Mouse (Mus musculus): ENCODE measurements around the gene Gpt2. TPM values are rescaled to one million over a fixed set of nuclear protein-coding genes. Genes with fewer than 3 reads are reported as not detected.

Gpt2 gene
- polyA plus RNA-seq, 1 experiment from 2014 or later, result 4.6 TPM

DNA sequence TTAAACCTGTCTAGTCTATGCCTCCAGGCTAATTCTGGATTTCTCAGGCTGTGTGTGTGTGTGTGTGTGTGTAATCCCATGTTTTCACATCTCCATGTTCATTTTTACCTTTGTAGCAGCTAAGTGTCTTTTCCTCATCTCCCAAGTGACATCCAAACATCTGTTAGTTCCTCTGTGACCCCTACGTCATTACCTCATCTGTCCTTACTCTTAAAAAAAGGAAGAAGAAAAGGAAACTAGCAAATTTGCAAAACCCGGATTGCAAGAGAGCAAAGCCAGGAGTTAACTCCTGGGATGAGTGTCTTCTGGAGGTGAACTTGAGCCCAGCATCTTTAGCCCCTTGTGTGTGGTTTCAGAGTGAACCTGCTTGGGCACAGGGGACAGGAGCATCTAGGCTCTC lies 10.0 kb downstream of the Gpt2 start:
- 72% methylated on average over 2 of the region's 2 CpGs for WGBS
- no peak overlapping the region for H3K4me3 ChIP-seq (ENCODE audit: low read depth, low read length)
- H3K27me3 ChIP-seq (replicated peaks; ENCODE audit: insufficient read depth, low read length), result no peaks in the 10 kb centered on the region
- H3K9me3 ChIP-seq (ENCODE audit: low read length), result no peaks in the 10 kb centered on the region
- ATAC-seq, result no peak
- H3K4me1 ChIP-seq (ENCODE audit: insufficient read depth, low read depth, low read length), result no peaks in the 10 kb centered on the region
- H3K36me3 ChIP-seq (ENCODE audit: insufficient read depth, low read length), result no peaks in the 10 kb centered on the region
- H3K27ac ChIP-seq (ENCODE audit: low read length), result no peak overlapping the region
- DNase-seq (ENCODE audit: low spot score), result no peak
- TF ChIP-seq EP300 (IDR thresholded peaks at IDR 0.05) (no peak), CTCF (IDR thresholded peaks at IDR 0.05) (no peak)
- H3K4me2 ChIP-seq (replicated peaks; ENCODE audit: low read depth, low read length), result no peak overlapping the region
- no peak overlapping the region for H3K9ac ChIP-seq (replicated peaks; ENCODE audit: low read depth)

DNA sequence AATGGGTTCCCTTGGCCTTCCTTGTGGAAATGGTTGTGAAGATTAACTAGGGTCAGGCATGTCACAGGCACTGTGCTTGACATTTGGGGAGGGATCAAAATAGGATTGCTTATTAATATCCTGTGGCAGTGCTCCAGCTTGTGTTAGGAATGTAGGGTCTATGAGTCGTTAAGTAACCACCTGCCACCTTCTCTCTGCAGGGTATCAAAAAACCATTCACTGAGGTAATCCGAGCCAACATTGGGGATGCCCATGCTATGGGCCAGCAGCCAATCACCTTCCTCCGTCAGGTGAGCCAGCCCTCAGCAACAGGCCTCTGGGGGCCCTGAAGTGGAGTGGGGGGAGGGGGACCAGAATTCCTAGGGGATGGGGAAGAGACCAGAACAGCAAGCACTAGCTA lies 10.7 kb downstream of the Gpt2 start:
- Histone ChIP-seq H3K9ac (replicated peaks; ENCODE audit: low read depth) (no peak overlapping the region), H3K27me3 (replicated peaks; ENCODE audit: insufficient read depth, low read length) (no peaks in the 10 kb centered on the region), H3K4me1 (ENCODE audit: insufficient read depth, low read depth, low read length) (no peaks in the 10 kb centered on the region), H3K4me2 (replicated peaks; ENCODE audit: low read depth, low read length) (no peak overlapping the region), H3K36me3 (ENCODE audit: insufficient read depth, low read length) (no peaks in the 10 kb centered on the region), H3K27ac (ENCODE audit: low read length) (no peak overlapping the region), H3K4me3 (ENCODE audit: low read depth, low read length) (no peak overlapping the region), H3K9me3 (ENCODE audit: low read length) (no peaks in the 10 kb centered on the region)
- TF ChIP-seq CTCF (IDR thresholded peaks at IDR 0.05) (no peak), EP300 (IDR thresholded peaks at IDR 0.05) (no peak)
- 66% methylated on average over 3 of the region's 3 CpGs for WGBS
- no peak for ATAC-seq
- no peak for DNase-seq (ENCODE audit: low spot score)

DNA sequence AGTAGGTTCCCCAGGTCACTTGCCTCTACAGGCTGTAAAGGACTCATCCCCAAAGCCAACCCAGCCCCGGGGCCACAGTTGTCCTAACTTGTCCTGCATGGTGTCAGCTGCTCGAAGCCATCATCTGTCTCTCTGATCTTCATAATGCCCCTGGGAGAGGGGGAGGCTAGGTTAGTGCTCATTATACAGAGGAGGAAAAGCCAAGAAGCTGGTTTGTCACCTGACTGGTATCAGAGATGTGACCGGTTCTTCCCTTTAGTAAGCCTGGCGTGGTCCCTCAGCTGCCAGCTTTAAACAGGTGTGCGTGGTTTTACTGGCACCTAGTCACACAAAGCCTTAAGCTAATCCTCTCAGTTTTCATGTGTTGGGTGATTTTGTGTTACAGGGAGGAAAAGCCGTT lies 12.3 kb downstream of the Gpt2 start:
- no peak overlapping the region for H3K4me2 ChIP-seq (replicated peaks; ENCODE audit: low read depth, low read length)
- H3K27me3 ChIP-seq (replicated peaks; ENCODE audit: insufficient read depth, low read length), result no peaks in the 10 kb centered on the region
- H3K36me3 ChIP-seq (ENCODE audit: insufficient read depth, low read length), result no peaks in the 10 kb centered on the region
- H3K4me1 ChIP-seq (ENCODE audit: insufficient read depth, low read depth, low read length), result no peaks in the 10 kb centered on the region
- WGBS, result 87% methylated on average over 6 of the region's 6 CpGs
- no peak for TF ChIP-seq EP300 (IDR thresholded peaks at IDR 0.05)
- no peak for TF ChIP-seq CTCF (IDR thresholded peaks at IDR 0.05)
- no peak for DNase-seq (ENCODE audit: low spot score)
- no peak overlapping the region for H3K4me3 ChIP-seq (ENCODE audit: low read depth, low read length)
- no peak overlapping the region for H3K9ac ChIP-seq (replicated peaks; ENCODE audit: low read depth)
- ATAC-seq, result no peak
- no peak overlapping the region for H3K27ac ChIP-seq (ENCODE audit: low read length)
- no peaks in the 10 kb centered on the region for H3K9me3 ChIP-seq (ENCODE audit: low read length)

DNA sequence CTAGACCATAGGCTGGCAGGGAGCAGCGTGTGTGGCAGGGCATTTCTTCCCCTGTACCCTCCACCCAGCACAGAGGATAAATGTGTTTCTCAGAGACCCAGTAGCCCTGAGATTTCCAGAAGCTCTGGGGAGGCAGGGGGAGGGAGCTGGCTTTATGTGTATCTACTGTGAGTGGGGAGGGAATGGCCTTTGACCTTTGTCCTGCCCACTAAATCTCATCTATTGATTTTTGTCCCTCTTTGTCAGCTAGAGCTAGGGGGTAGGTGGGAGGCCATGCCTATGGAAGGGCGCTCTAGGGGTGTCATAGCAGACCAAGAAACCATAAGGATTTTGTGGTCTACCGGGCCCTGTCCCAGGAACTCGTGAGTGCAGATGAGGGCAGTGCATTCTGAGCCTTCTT lies 14.2 kb downstream of the Gpt2 start:
- Histone ChIP-seq H3K4me2 (replicated peaks; ENCODE audit: low read depth, low read length) (no peak overlapping the region), H3K4me1 (ENCODE audit: insufficient read depth, low read depth, low read length) (no peaks in the 10 kb centered on the region), H3K27ac (ENCODE audit: low read length) (no peak overlapping the region), H3K9ac (replicated peaks; ENCODE audit: low read depth) (no peak overlapping the region), H3K9me3 (ENCODE audit: low read length) (no peaks in the 10 kb centered on the region), H3K36me3 (ENCODE audit: insufficient read depth, low read length) (no peaks in the 10 kb centered on the region), H3K4me3 (ENCODE audit: low read depth, low read length) (no peak overlapping the region), H3K27me3 (replicated peaks; ENCODE audit: insufficient read depth, low read length) (no peaks in the 10 kb centered on the region)
- ATAC-seq, result no peak
- WGBS, result 90% methylated on average over 4 of the region's 4 CpGs
- no peak for DNase-seq (ENCODE audit: low spot score)
- TF ChIP-seq CTCF (IDR thresholded peaks at IDR 0.05) (no peak), EP300 (IDR thresholded peaks at IDR 0.05) (no peak)

DNA sequence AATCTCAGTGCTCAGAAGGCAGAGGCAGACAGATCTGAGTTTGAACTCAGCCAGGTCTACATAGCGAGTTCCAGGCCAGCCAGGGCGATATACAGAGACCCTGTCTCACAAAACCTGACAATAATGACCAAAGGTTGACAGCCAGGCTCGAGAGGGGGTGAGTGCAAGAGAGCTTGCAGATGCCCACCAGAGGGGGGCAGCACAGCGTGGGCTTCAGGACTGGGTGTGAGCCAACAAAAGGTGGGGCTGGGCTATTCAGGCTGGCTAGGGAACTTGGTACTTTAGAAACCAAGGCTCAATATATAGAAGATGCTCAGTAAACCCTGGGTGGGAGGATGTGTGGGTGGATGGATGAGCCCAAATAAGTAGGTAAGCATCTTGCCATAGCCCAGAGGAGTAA lies 16.3 kb downstream of the Gpt2 start:
- H3K36me3 ChIP-seq (ENCODE audit: insufficient read depth, low read length), result no peaks in the 10 kb centered on the region
- WGBS, result 78% methylated on average over 4 of the region's 4 CpGs
- no peak overlapping the region for H3K4me3 ChIP-seq (ENCODE audit: low read depth, low read length)
- DNase-seq (ENCODE audit: low spot score) (no peak), ATAC-seq (0 out of 2 replicates have a peak, but pooled peaks have one; percentile 25)
- H3K27ac ChIP-seq (ENCODE audit: low read length), result no peak overlapping the region
- no peaks in the 10 kb centered on the region for H3K27me3 ChIP-seq (replicated peaks; ENCODE audit: insufficient read depth, low read length)
- H3K9ac ChIP-seq (replicated peaks; ENCODE audit: low read depth), result no peak overlapping the region
- TF ChIP-seq EP300 (IDR thresholded peaks at IDR 0.05) (no peak), CTCF (IDR thresholded peaks at IDR 0.05) (peak; percentile 40)
- no peak overlapping the region for H3K4me2 ChIP-seq (replicated peaks; ENCODE audit: low read depth, low read length)
- no peaks in the 10 kb centered on the region for H3K4me1 ChIP-seq (ENCODE audit: insufficient read depth, low read depth, low read length)
- H3K9me3 ChIP-seq (ENCODE audit: low read length), result no peaks in the 10 kb centered on the region

DNA sequence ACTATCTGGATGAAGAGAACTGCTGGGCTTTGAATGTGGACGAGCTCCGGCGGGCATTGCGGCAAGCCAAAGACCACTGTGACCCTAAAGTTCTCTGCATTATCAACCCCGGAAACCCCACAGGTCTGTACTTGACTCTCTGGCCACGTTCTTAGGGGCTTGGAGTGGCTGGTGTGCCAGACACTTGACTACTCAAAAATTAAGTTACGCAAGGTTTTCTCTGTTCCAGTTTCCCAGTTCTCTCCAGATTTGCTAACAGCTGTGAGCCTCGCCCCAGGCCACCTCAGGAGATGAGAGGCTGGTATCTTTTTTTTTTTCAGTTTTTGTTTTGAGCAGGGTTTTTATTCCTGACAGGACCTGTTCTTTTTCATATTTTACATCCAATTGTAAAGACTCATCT lies 19.9 kb downstream of the Gpt2 start:
- no peak overlapping the region for H3K4me2 ChIP-seq (replicated peaks; ENCODE audit: low read depth, low read length)
- H3K9ac ChIP-seq (replicated peaks; ENCODE audit: low read depth), result no peak overlapping the region
- ATAC-seq (peak; percentile 72), DNase-seq (ENCODE audit: low spot score) (peak; percentile 67)
- no peak overlapping the region for H3K27ac ChIP-seq (ENCODE audit: low read length)
- TF ChIP-seq CTCF (IDR thresholded peaks at IDR 0.05) (no peak), EP300 (IDR thresholded peaks at IDR 0.05) (0 out of 2 replicates have a peak, but pooled peaks have one; percentile 11)
- no peaks in the 10 kb centered on the region for H3K27me3 ChIP-seq (replicated peaks; ENCODE audit: insufficient read depth, low read length)
- no peaks in the 10 kb centered on the region for H3K9me3 ChIP-seq (ENCODE audit: low read length)
- no peaks in the 10 kb centered on the region for H3K4me1 ChIP-seq (ENCODE audit: insufficient read depth, low read depth, low read length)
- H3K36me3 ChIP-seq (ENCODE audit: insufficient read depth, low read length), result no peaks in the 10 kb centered on the region
- H3K4me3 ChIP-seq (ENCODE audit: low read depth, low read length), result no peak overlapping the region
- WGBS, result 59% methylated on average over 8 of the region's 8 CpGs

DNA sequence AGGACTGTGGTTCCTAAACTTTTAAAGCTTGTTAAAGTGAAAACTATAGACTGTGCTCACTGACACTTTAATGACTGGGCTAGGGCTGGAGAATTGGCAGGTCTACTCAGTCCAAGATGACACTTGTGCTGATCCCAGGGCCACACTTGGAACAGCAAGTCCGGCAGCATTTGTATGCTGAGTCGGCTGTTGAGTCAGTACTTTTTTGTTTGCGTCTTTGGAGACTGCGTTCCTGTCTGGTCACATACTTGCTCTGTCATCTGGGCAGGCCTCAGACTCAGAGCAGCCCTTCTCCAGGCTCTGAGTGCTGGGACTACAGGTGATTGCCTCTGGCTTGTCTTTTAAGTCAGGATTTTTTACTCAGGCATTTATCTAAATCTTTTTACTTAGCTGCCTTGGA lies 20.9 kb downstream of the Gpt2 start:
- Histone ChIP-seq H3K36me3 (ENCODE audit: insufficient read depth, low read length) (no peaks in the 10 kb centered on the region), H3K9ac (replicated peaks; ENCODE audit: low read depth) (no peak overlapping the region), H3K27ac (ENCODE audit: low read length) (0 out of 2 replicates have a peak overlapping the region, but pooled peaks have one; percentile 0), H3K9me3 (ENCODE audit: low read length) (no peaks in the 10 kb centered on the region), H3K4me1 (ENCODE audit: insufficient read depth, low read depth, low read length) (no peaks in the 10 kb centered on the region), H3K27me3 (replicated peaks; ENCODE audit: insufficient read depth, low read length) (no peaks in the 10 kb centered on the region), H3K4me2 (replicated peaks; ENCODE audit: low read depth, low read length) (no peak overlapping the region), H3K4me3 (ENCODE audit: low read depth, low read length) (no peak overlapping the region)
- no peak for TF ChIP-seq CTCF (IDR thresholded peaks at IDR 0.05)
- TF ChIP-seq EP300 (IDR thresholded peaks at IDR 0.05), result no peak
- WGBS, result 57% methylated on average over 4 of the region's 4 CpGs
- DNase-seq (ENCODE audit: low spot score) (peak; percentile 25), ATAC-seq (peak; percentile 67)

Data from lung, postnatal 0 days (tissue).